Mouse (Mus musculus): ENCODE results near the gene Efcab3. TPM values are rescaled to one million over a fixed set of nuclear protein-coding genes. Genes with fewer than 3 reads are reported as not detected.

Efcab3 gene
- polyA plus RNA-seq, 1 experiment from 2014 or later: not detected

GRCm38 (mm10) chr11:105149766-105150165 is 86.4 kb downstream of the Efcab3 start:
- H3K27me3 ChIP-seq (ENCODE audit: insufficient read depth, low read length): no peaks in the 10 kb centered on the region
- no peak overlapping the region for H3K4me2 ChIP-seq
- 85% methylated on average over 1 of the region's 1 CpGs for WGBS
- peaks cover 9% of the 10 kb centered on the region for H3K4me1 ChIP-seq (ENCODE audit: insufficient read depth)
- no peak for TF ChIP-seq CTCF (IDR thresholded peaks at IDR 0.05; ENCODE audit: low read depth)
- no peak overlapping the region for H3K27ac ChIP-seq (ENCODE audit: low read depth)
- no peak overlapping the region for H3K4me3 ChIP-seq (ENCODE audit: low read depth, low read length)
- no peak for ATAC-seq (ENCODE audit: insufficient read depth)
- H3K36me3 ChIP-seq (ENCODE audit: insufficient read depth): no peaks in the 10 kb centered on the region
- no peak for DNase-seq
- H3K9me3 ChIP-seq (ENCODE audit: low read depth, low read length): no peaks in the 10 kb centered on the region
- H3K9ac ChIP-seq: no peak overlapping the region

GRCm38 (mm10) chr11:105150691-105151090 is 87.3 kb downstream of the Efcab3 start:
- WGBS: 63% methylated on average over 4 of the region's 4 CpGs
- no peak for TF ChIP-seq CTCF (IDR thresholded peaks at IDR 0.05; ENCODE audit: low read depth)
- H3K4me3 ChIP-seq (ENCODE audit: low read depth, low read length): no peak overlapping the region
- no peak overlapping the region for H3K4me2 ChIP-seq
- peaks cover 12% of the 10 kb centered on the region for H3K4me1 ChIP-seq (ENCODE audit: insufficient read depth)
- H3K9me3 ChIP-seq (ENCODE audit: low read depth, low read length): no peaks in the 10 kb centered on the region
- DNase-seq: no peak
- H3K27me3 ChIP-seq (ENCODE audit: insufficient read depth, low read length): no peaks in the 10 kb centered on the region
- no peak overlapping the region for H3K27ac ChIP-seq (ENCODE audit: low read depth)
- ATAC-seq (ENCODE audit: insufficient read depth): no peak
- H3K36me3 ChIP-seq (ENCODE audit: insufficient read depth): no peaks in the 10 kb centered on the region
- H3K9ac ChIP-seq: no peak overlapping the region

- no peak for ATAC-seq (ENCODE audit: insufficient read depth)
- DNase-seq: no peak
- Histone ChIP-seq H3K27ac (ENCODE audit: low read depth) (no peak overlapping the region), H3K4me2 (no peak overlapping the region), H3K4me3 (ENCODE audit: low read depth, low read length) (no peak overlapping the region), H3K9ac (no peak overlapping the region), H3K4me1 (ENCODE audit: insufficient read depth) (peaks cover 12% of the 10 kb centered on the region), H3K36me3 (ENCODE audit: insufficient read depth) (no peaks in the 10 kb centered on the region), H3K9me3 (ENCODE audit: low read depth, low read length) (no peaks in the 10 kb centered on the region), H3K27me3 (ENCODE audit: insufficient read depth, low read length) (no peaks in the 10 kb centered on the region)
- WGBS: 20% methylated on average over 17 of the region's 19 CpGs
- TF ChIP-seq CTCF (IDR thresholded peaks at IDR 0.05; ENCODE audit: low read depth): no peak
Observed at GRCm38 (mm10) chr11:105151226-105152016, 88.0 kb downstream of the Efcab3 start.

GRCm38 (mm10) chr11:105152017-105152300 is 88.6 kb downstream of the Efcab3 start:
- no peak for TF ChIP-seq CTCF (IDR thresholded peaks at IDR 0.05; ENCODE audit: low read depth)
- Histone ChIP-seq H3K4me3 (ENCODE audit: low read depth, low read length) (no peak overlapping the region), H3K36me3 (ENCODE audit: insufficient read depth) (no peaks in the 10 kb centered on the region), H3K4me1 (ENCODE audit: insufficient read depth) (peaks cover 12% of the 10 kb centered on the region), H3K27me3 (ENCODE audit: insufficient read depth, low read length) (no peaks in the 10 kb centered on the region), H3K27ac (ENCODE audit: low read depth) (no peak overlapping the region), H3K9ac (no peak overlapping the region), H3K9me3 (ENCODE audit: low read depth, low read length) (no peaks in the 10 kb centered on the region), H3K4me2 (no peak overlapping the region)
- no peak for ATAC-seq (ENCODE audit: insufficient read depth)
- no peak for DNase-seq
- 75% methylated on average over 1 of the region's 4 CpGs for WGBS

- Histone ChIP-seq H3K36me3 (ENCODE audit: insufficient read depth) (no peaks in the 10 kb centered on the region), H3K4me3 (ENCODE audit: low read depth, low read length) (no peak overlapping the region), H3K4me1 (ENCODE audit: insufficient read depth) (peaks cover 12% of the 10 kb centered on the region), H3K27me3 (ENCODE audit: insufficient read depth, low read length) (no peaks in the 10 kb centered on the region), H3K9me3 (ENCODE audit: low read depth, low read length) (no peaks in the 10 kb centered on the region), H3K9ac (no peak overlapping the region), H3K4me2 (no peak overlapping the region), H3K27ac (ENCODE audit: low read depth) (no peak overlapping the region)
- no peak for DNase-seq
- no peak for ATAC-seq (ENCODE audit: insufficient read depth)
- WGBS: 74% methylated on average over 11 of the region's 11 CpGs
- TF ChIP-seq CTCF (IDR thresholded peaks at IDR 0.05; ENCODE audit: low read depth): no peak
Observed at GRCm38 (mm10) chr11:105152357-105152899, 89.0 kb downstream of the Efcab3 start.

- no peaks in the 10 kb centered on the region for H3K9me3 ChIP-seq (ENCODE audit: low read depth, low read length)
- ATAC-seq (ENCODE audit: insufficient read depth): peak; percentile 87
- H3K36me3 ChIP-seq (ENCODE audit: insufficient read depth): no peaks in the 10 kb centered on the region
- H3K4me1 ChIP-seq (ENCODE audit: insufficient read depth): peaks cover 12% of the 10 kb centered on the region
- 13% methylated on average over 12 of the region's 12 CpGs for WGBS
- H3K27me3 ChIP-seq (ENCODE audit: insufficient read depth, low read length): no peaks in the 10 kb centered on the region
- peak overlapping the region; percentile 29; the same call in 1 of the 2 replicates for H3K4me2 ChIP-seq
- H3K9ac ChIP-seq: no peak overlapping the region
- H3K27ac ChIP-seq (ENCODE audit: low read depth): peak overlapping the region; percentile 46
- peak; percentile 84 for DNase-seq
- no peak for TF ChIP-seq CTCF (IDR thresholded peaks at IDR 0.05; ENCODE audit: low read depth)
- no peak overlapping the region for H3K4me3 ChIP-seq (ENCODE audit: low read depth, low read length)
Observed at GRCm38 (mm10) chr11:105153068-105153833, 89.9 kb downstream of the Efcab3 start.

GRCm38 (mm10) chr11:105155915-105156314 is 92.5 kb downstream of the Efcab3 start:
- H3K9me3 ChIP-seq (ENCODE audit: low read depth, low read length): no peaks in the 10 kb centered on the region
- ATAC-seq (ENCODE audit: insufficient read depth) (no peak), DNase-seq (peak; percentile 57)
- H3K4me1 ChIP-seq (ENCODE audit: insufficient read depth): peaks cover 12% of the 10 kb centered on the region
- no peaks in the 10 kb centered on the region for H3K27me3 ChIP-seq (ENCODE audit: insufficient read depth, low read length)
- no peak overlapping the region for H3K9ac ChIP-seq
- WGBS: 20% methylated on average over 4 of the region's 4 CpGs
- H3K4me2 ChIP-seq: no peak overlapping the region
- H3K36me3 ChIP-seq (ENCODE audit: insufficient read depth): no peaks in the 10 kb centered on the region
- no peak overlapping the region for H3K4me3 ChIP-seq (ENCODE audit: low read depth, low read length)
- no peak overlapping the region; the same call in 1 of the 2 replicates for H3K27ac ChIP-seq (ENCODE audit: low read depth)
- TF ChIP-seq CTCF (IDR thresholded peaks at IDR 0.05; ENCODE audit: low read depth): no peak
